20 mouse cellular contexts compared by ENCODE assay signal in the genomic region with DNA sequence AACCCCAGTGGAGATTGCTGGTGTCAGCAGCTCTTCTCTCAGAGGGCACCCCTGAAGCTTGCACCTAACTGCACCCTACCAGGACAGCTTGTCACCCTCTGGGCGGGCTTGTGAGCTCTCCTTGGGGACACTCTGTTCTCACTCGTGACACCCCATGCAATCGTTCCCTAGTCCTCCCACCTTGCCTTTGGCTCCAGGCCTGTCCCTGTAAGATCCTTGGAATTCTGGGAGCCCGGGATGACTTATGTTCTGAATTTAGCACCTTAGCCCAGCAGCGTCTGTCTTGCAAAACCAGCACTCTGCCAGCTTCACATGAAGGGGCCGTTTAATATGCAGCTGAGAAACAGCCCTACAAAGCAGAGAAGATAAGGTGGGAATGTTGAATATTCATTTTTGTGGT.
DNase-seq lines count a peak whose midpoint lies in the region; ATAC-seq lines count a peak whose summit lies in the region.
"Had no signal": no experiment of that assay in that cellular context is flagged by ENCODE, and none has a peak within 500 bp of the region (broad histone marks: within the 10 kb centered on the region; RNA-seq: fewer than 3 reads in every experiment).

No protein-coding gene starts in this region.

- 0 out of 2 replicates have a peak overlapping the region, but pooled peaks have one; percentile 40 for H3K27ac ChIP-seq in forebrain, embryonic 15.5 days (replicated peaks)
- no peak overlapping the region for H3K27ac ChIP-seq in forebrain, embryonic 10.5 days
- H3K27ac ChIP-seq in hindbrain, embryonic 10.5 days: no peak overlapping the region
- H3K27ac ChIP-seq: embryonic facial prominence, embryonic 15.5 days; heart, embryonic 10.5 days; hindbrain, embryonic 13.5 days; limb, embryonic 12.5 days; liver, embryonic 15.5 days; neural tube, embryonic 13.5 days had no signal

- H3K4me1 ChIP-seq in forebrain, embryonic 15.5 days: peaks cover 14% of the 10 kb centered on the region
- H3K4me1 ChIP-seq in forebrain, embryonic 10.5 days: peaks cover 31% of the 10 kb centered on the region
- peaks cover 26% of the 10 kb centered on the region for H3K4me1 ChIP-seq in hindbrain, embryonic 10.5 days (replicated peaks)
- H3K4me1 ChIP-seq: liver, embryonic 15.5 days; megakaryocyte, embryonic 14.5 days had no signal

- peaks cover 18% of the 10 kb centered on the region for H3K27me3 ChIP-seq in forebrain, embryonic 15.5 days
- H3K27me3 ChIP-seq in forebrain, embryonic 10.5 days (ENCODE audit: poor library complexity, severe bottlenecking): peaks cover 52% of the 10 kb centered on the region
- peaks cover 58% of the 10 kb centered on the region for H3K27me3 ChIP-seq in hindbrain, embryonic 10.5 days (ENCODE audit: insufficient read depth, poor library complexity, severe bottlenecking)

- ATAC-seq in forebrain, embryonic 15.5 days (replicated peaks): no peak
- ATAC-seq in activated CD4-positive, CD25-positive, alpha-beta regulatory T cell, adult 4 months: no peak
- ATAC-seq: lung, postnatal 0 days had no signal

- no peak for DNase-seq in forebrain, embryonic 10.5 days (ENCODE audit: extremely low spot score, low spot score)
- DNase-seq in right cerebral cortex, adult 18-20 months: peak; percentile 86
- DNase-seq in right cerebral cortex, postnatal 4 days: no peak
- peak; percentile 67 to 95 for DNase-seq in left cerebral cortex, postnatal 25 days (ENCODE audit: low spot score in 2 of 2)
- no peak for DNase-seq in lung, postnatal 4 days
- DNase-seq in hindbrain, embryonic 10.5 days (ENCODE audit: low spot score): no peak
- DNase-seq: adrenal gland, postnatal 14 days; cerebellum, adult 8-10 months; heart, postnatal 10 days; thymus, adult 2 months had no signal

- H3K36me3 ChIP-seq in forebrain, embryonic 15.5 days: no peaks in the 10 kb centered on the region
- no peaks in the 10 kb centered on the region for H3K36me3 ChIP-seq in forebrain, embryonic 10.5 days (replicated peaks)
- no peaks in the 10 kb centered on the region for H3K36me3 ChIP-seq in hindbrain, embryonic 10.5 days
- H3K36me3 ChIP-seq: embryonic facial prominence, embryonic 15.5 days; heart, embryonic 10.5 days; hindbrain, embryonic 13.5 days; limb, embryonic 12.5 days; liver, embryonic 15.5 days; neural tube, embryonic 13.5 days had no signal

- H3K4me3 ChIP-seq in forebrain, embryonic 15.5 days: no peak overlapping the region
- no peak overlapping the region for H3K4me3 ChIP-seq in forebrain, embryonic 10.5 days
- H3K4me3 ChIP-seq in hindbrain, embryonic 10.5 days: no peak overlapping the region
- H3K4me3 ChIP-seq: embryonic facial prominence, embryonic 15.5 days; heart, embryonic 10.5 days; hindbrain, embryonic 13.5 days; limb, embryonic 12.5 days; liver, embryonic 15.5 days; megakaryocyte, embryonic 14.5 days; neural tube, embryonic 13.5 days had no signal

- 43% methylated on average over 6 of the region's 6 CpGs for WGBS in forebrain, embryonic 15.5 days
- 69% methylated on average over 6 of the region's 6 CpGs for WGBS in forebrain, embryonic 10.5 days
- WGBS in hindbrain, embryonic 10.5 days: 63% methylated on average over 6 of the region's 6 CpGs

- H3K4me2 ChIP-seq in forebrain, embryonic 15.5 days (replicated peaks): no peak overlapping the region
- H3K4me2 ChIP-seq: embryonic facial prominence, embryonic 15.5 days; hindbrain, embryonic 13.5 days; limb, embryonic 12.5 days; liver, embryonic 15.5 days; neural tube, embryonic 13.5 days had no signal

- no peaks in the 10 kb centered on the region for H3K9me3 ChIP-seq in forebrain, embryonic 15.5 days
- H3K9me3 ChIP-seq in forebrain, embryonic 10.5 days: no peaks in the 10 kb centered on the region
- H3K9me3 ChIP-seq in hindbrain, embryonic 10.5 days: no peaks in the 10 kb centered on the region
- H3K9me3 ChIP-seq: embryonic facial prominence, embryonic 15.5 days; heart, embryonic 10.5 days; hindbrain, embryonic 13.5 days; limb, embryonic 12.5 days; liver, embryonic 15.5 days; megakaryocyte, embryonic 14.5 days; neural tube, embryonic 13.5 days had no signal

- intact Hi-C loops in left cerebral cortex, postnatal 25 days (cut with DNase I): loop anchor here (1.0 to 2.0 kb wide), 2 partner anchors 31 to 32 kb away; no protein-coding TSS in a partner anchor

- no peak overlapping the region for H3K9ac ChIP-seq in forebrain, embryonic 15.5 days (replicated peaks)
- H3K9ac ChIP-seq: embryonic facial prominence, embryonic 15.5 days; hindbrain, embryonic 13.5 days; limb, embryonic 12.5 days; liver, embryonic 15.5 days; neural tube, embryonic 13.5 days had no signal

Comparison
In these comparisons a context has a peak if more than half of its experiments do, and no peak if none do; other contexts are left out.
1. DNase-seq: peak in right cerebral cortex, adult 18-20 months (single experiment) and left cerebral cortex, postnatal 25 days (2 of 2); none in forebrain, embryonic 10.5 days (single experiment), right cerebral cortex, postnatal 4 days (single experiment), lung, postnatal 4 days (0 of 2) and hindbrain, embryonic 10.5 days (single experiment).